14 mouse cellular contexts compared by ENCODE assay signal in genomic region chr9:32500886-32501285, GRCm38 (mm10). TPM values are rescaled to one million over a fixed set of nuclear protein-coding genes. Genes with fewer than 3 reads are reported as not detected.
DNase-seq lines count a peak whose midpoint lies in the region; ATAC-seq lines count a peak whose summit lies in the region.
"Had no signal": no experiment of that assay in that cellular context is flagged by ENCODE, and none has a peak within 500 bp of the region (broad histone marks: within the 10 kb centered on the region; RNA-seq: fewer than 3 reads in every experiment).

No protein-coding gene starts in this region.

- no peak overlapping the region for H3K4me3 ChIP-seq in midbrain, embryonic 10.5 days
- H3K4me3 ChIP-seq: embryonic facial prominence, embryonic 12.5 days; forebrain, embryonic 12.5 days had no signal

- no peaks in the 10 kb centered on the region for H3K36me3 ChIP-seq in midbrain, embryonic 10.5 days
- H3K36me3 ChIP-seq: embryonic facial prominence, embryonic 12.5 days; forebrain, embryonic 12.5 days had no signal

- WGBS in midbrain, embryonic 10.5 days: 89% methylated on average over 8 of the region's 8 CpGs

- DNase-seq in layer of hippocampus, adult 11-12 months (ENCODE audit: low spot score): peak; percentile 60
- DNase-seq in layer of hippocampus, postnatal 25 days (ENCODE audit: extremely low spot score in 1 of 2, low spot score in 1 of 2): no peak
- peak; percentile 13 for DNase-seq in thymus, postnatal 14 days
- no peak for DNase-seq in thymus, postnatal 0 days (ENCODE audit: low spot score)
- DNase-seq in testis, postnatal 10 days (ENCODE audit: low spot score): no peak
- no peak for DNase-seq in midbrain, embryonic 10.5 days (ENCODE audit: low spot score)
- DNase-seq in cerebellum, postnatal 14 days: no peak
- DNase-seq: adrenal gland, postnatal 10 days; cerebellum, adult 2 months; gastrocnemius, postnatal 36 days; kidney, postnatal 14 days had no signal

- H3K27ac ChIP-seq in midbrain, embryonic 10.5 days (replicated peaks): no peak overlapping the region
- H3K27ac ChIP-seq: embryonic facial prominence, embryonic 12.5 days; forebrain, embryonic 12.5 days had no signal

- ATAC-seq in megakaryocyte, adult 5-6 weeks (ENCODE audit: poor library complexity, severe bottlenecking): peak; percentile 82

- H3K4me1 ChIP-seq in midbrain, embryonic 10.5 days: peaks cover 1% of the 10 kb centered on the region; the same call in 1 of the 2 replicates
- H3K4me1 ChIP-seq: forebrain, embryonic 12.5 days had no signal

- H3K27me3 ChIP-seq in midbrain, embryonic 10.5 days (ENCODE audit: low read depth, poor library complexity, severe bottlenecking): no peaks in the 10 kb centered on the region
- H3K27me3 ChIP-seq: embryonic facial prominence, embryonic 12.5 days; forebrain, embryonic 12.5 days had no signal

- H3K9me3 ChIP-seq in midbrain, embryonic 10.5 days (replicated peaks): no peaks in the 10 kb centered on the region
- H3K9me3 ChIP-seq: embryonic facial prominence, embryonic 12.5 days; forebrain, embryonic 12.5 days had no signal

RNA-seq across cellular contexts. Expression of gene Fli1, which starts 41.8 kb away (rescaled TPM):
- total RNA-seq in layer of hippocampus, postnatal 25 days (2021): 1 to 10 TPM; 4.6 to 5.3 TPM
- polyA plus RNA-seq in thymus, postnatal 0 days (2015; fragmentation: Nextera tagmentation; extraction: Ambion mirVana): 50.6 and 53.5 TPM in 2 replicates
- total RNA-seq in megakaryocyte, adult 5-6 weeks (2015): 89.0 and 92.7 TPM in 2 replicates
- total RNA-seq in megakaryocyte, adult 5-6 weeks (2017): 95.8 and 106 TPM in 2 replicates
- polyA plus RNA-seq in midbrain, embryonic 10.5 days (2016; fragmentation: Nextera tagmentation; extraction: Ambion mirVana): 13.9 and 17.6 TPM in 2 replicates

Comparison
In these comparisons a context has a peak if more than half of its experiments do, and no peak if none do; other contexts are left out.
1. DNase-seq: peak in layer of hippocampus, adult 11-12 months (single experiment) and thymus, postnatal 14 days (single experiment); none in layer of hippocampus, postnatal 25 days (0 of 2), thymus, postnatal 0 days (single experiment), testis, postnatal 10 days (single experiment), midbrain, embryonic 10.5 days (single experiment) and cerebellum, postnatal 14 days (0 of 2).
2. RNA of gene Fli1, which starts 41.8 kb away (total RNA-seq): 89.0 to 106 TPM in megakaryocyte, adult 5-6 weeks; 4.6 to 5.3 TPM in layer of hippocampus, postnatal 25 days; every median in the first group is over 10 times any median in the second.